Mouse (Mus musculus) ES-Bruce4 (cell line): ENCODE measurements around the gene Nrbf2.

Experiments used
- CTCF ChIP-seq: IDR thresholded peaks from one replicate; pipeline ENCODE4 v1.8.1; 2011; ENCODE audit warnings: low read depth, low read length
- EP300 ChIP-seq: IDR thresholded peaks from 2 replicates; pipeline ENCODE4 v1.6.1; 2011; ENCODE audit warnings: low read depth, low read length; ENCODE audit not compliant: insufficient read depth
- POLR2A ChIP-seq: IDR thresholded peaks from one replicate; pipeline ENCODE4 v1.8.1; 2011; ENCODE audit warnings: low read length; ENCODE audit not compliant: insufficient read depth

DNA sequence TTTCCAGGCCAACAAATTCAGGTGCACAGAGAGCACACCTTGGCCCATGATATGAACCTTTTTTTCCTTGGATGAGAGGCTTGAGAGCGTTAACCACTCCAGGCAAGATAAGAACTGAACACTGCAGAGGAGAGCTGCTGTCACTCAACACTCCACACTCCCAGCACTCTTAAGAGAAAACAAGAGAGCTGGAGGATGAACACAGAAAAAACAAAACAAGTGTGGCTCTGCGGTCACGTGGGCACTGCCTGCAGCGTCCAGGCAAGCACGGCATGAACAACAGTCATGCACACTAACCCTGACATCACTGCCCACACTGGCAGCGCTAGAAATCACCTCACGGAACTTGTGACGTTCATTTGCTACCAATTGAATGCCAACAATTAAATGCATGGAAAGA is 3.3 kb downstream of the Nrbf2 start:
- TF ChIP-seq CTCF (no peak), POLR2A (no peak), EP300 (no peak)
